In the genomic region with DNA sequence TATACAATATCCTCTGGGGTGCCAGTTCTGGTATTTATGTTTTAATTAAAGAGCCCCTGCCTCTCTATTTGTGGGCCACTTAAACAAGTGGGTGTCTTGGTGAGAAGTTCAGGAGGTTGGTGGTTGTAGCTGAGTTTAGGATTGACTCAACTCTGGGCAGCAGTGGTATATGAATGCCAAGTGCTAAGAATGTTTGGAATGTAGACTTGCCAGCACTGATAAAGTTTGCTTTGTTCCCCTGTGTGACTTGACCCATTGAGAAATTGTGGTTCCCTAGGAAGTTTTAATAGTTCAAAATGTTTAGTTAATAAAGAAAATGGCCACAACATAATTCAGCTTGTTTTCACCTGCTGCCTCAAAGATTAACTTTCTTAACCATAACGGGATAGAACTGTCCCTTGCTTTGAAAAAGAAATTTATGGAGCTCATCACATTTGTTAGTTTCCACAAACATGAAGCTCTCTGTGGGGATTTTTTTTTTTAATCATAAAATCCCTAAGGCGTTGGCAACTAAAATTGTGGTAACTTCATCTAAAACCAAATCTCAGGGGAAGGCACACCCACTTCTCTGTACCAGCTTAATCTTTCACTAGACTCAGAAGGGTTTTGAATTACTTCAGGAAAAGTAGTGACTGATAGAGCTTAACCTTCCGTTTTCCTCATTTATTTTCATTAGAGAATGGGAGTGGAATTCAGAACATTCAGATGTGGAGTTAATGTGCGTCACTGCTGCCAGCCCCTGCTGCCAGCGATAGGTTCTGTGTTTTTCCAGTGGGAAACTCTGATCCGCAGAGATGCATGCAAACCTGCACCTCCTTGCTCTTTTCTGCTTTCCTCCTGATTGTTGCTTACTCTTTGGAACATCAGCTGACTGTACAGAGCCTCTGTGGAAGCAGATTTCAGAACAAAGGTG, we compare ENCODE assay signal across 11 mouse cellular contexts.
DNase-seq lines count a peak whose midpoint lies in the region; ATAC-seq and TF ChIP-seq lines count a peak whose summit lies in the region.
"Had no signal": no experiment of that assay in that cellular context is flagged by ENCODE, and none has a peak within 500 bp of the region (broad histone marks: within the 10 kb centered on the region; RNA-seq: fewer than 3 reads in every experiment).

No protein-coding gene starts in this region.

- H3K9ac ChIP-seq in stomach, embryonic 14.5 days (replicated peaks; ENCODE audit: low read depth, low read length): no peak overlapping the region
- no peak overlapping the region for H3K9ac ChIP-seq in stomach, postnatal 0 days (ENCODE audit: low read length)
- H3K9ac ChIP-seq in kidney, postnatal 0 days (ENCODE audit: low read depth, low read length): no peak overlapping the region
- H3K9ac ChIP-seq: embryonic facial prominence, embryonic 13.5 days had no signal

- no peak for ATAC-seq in stomach, embryonic 14.5 days (ENCODE audit: insufficient number of reproducible peaks, insufficient read depth, low FRiP score, low read depth)
- no peak for ATAC-seq in stomach, postnatal 0 days (ENCODE audit: low FRiP score, low TSS enrichment)
- ATAC-seq in kidney, postnatal 0 days (replicated peaks; ENCODE audit: low FRiP score, low read depth): peak; percentile 82
- no peak for ATAC-seq in megakaryocyte, adult 5-6 weeks (ENCODE audit: poor library complexity, severe bottlenecking)

- 19% methylated on average over 6 of the region's 6 CpGs for WGBS in stomach, embryonic 14.5 days
- WGBS in stomach, postnatal 0 days: 21% methylated on average over 6 of the region's 6 CpGs
- WGBS in kidney, postnatal 0 days: 10% methylated on average over 6 of the region's 6 CpGs

- peak; percentile 25 for DNase-seq in adrenal gland, postnatal 10 days
- no peak for DNase-seq in adrenal gland, postnatal 4 days (ENCODE audit: low spot score in 2 of 2)
- DNase-seq in stomach, postnatal 0 days (ENCODE audit: low spot score): no peak
- peak; percentile 86 for DNase-seq in kidney, postnatal 0 days (ENCODE audit: low spot score)
- DNase-seq in left cerebral cortex, adult 11 months (ENCODE audit: low spot score): no peak
- DNase-seq in natural killer cell, adult 2 months (ENCODE audit: low spot score in 2 of 2): no peak
- DNase-seq: B cell, adult 2 months; thymus, postnatal 25 days had no signal

- H3K27ac ChIP-seq in stomach, embryonic 14.5 days (ENCODE audit: low read length): 0 out of 2 replicates have a peak overlapping the region, but pooled peaks have one; percentile 48
- no peak overlapping the region for H3K27ac ChIP-seq in stomach, postnatal 0 days (replicated peaks)
- peak overlapping the region; percentile 85 for H3K27ac ChIP-seq in kidney, postnatal 0 days
- H3K27ac ChIP-seq: embryonic facial prominence, embryonic 13.5 days had no signal

- H3K4me1 ChIP-seq in stomach, embryonic 14.5 days (ENCODE audit: control insufficient read depth, insufficient read depth, low read length): peaks cover 11% of the 10 kb centered on the region; the same call in 1 of the 2 replicates
- H3K4me1 ChIP-seq in stomach, postnatal 0 days (replicated peaks; ENCODE audit: control insufficient read depth, insufficient read depth): 0 out of 2 replicates have a peak, but pooled peaks cover 2% of the 10 kb centered on the region
- H3K4me1 ChIP-seq in kidney, postnatal 0 days (replicated peaks; ENCODE audit: insufficient read depth, low read length): no peaks in the 10 kb centered on the region; the same call in none of the 2 replicates

- H3K27me3 ChIP-seq in stomach, embryonic 14.5 days (ENCODE audit: control insufficient read depth, insufficient read depth, low read length): no peaks in the 10 kb centered on the region
- H3K27me3 ChIP-seq in stomach, postnatal 0 days (ENCODE audit: control insufficient read depth, insufficient read depth, low read length): no peaks in the 10 kb centered on the region
- H3K27me3 ChIP-seq in kidney, postnatal 0 days (ENCODE audit: insufficient read depth, low read length): no peaks in the 10 kb centered on the region
- H3K27me3 ChIP-seq: embryonic facial prominence, embryonic 13.5 days had no signal

- no peaks in the 10 kb centered on the region for H3K36me3 ChIP-seq in stomach, embryonic 14.5 days (ENCODE audit: control insufficient read depth, insufficient read depth, low read length)
- H3K36me3 ChIP-seq in stomach, postnatal 0 days (ENCODE audit: control insufficient read depth, insufficient read depth, low read length): no peaks in the 10 kb centered on the region
- H3K36me3 ChIP-seq in kidney, postnatal 0 days (ENCODE audit: insufficient read depth, low read length): 0 out of 2 replicates have a peak, but pooled peaks cover 4% of the 10 kb centered on the region
- H3K36me3 ChIP-seq: embryonic facial prominence, embryonic 13.5 days had no signal

- H3K4me3 ChIP-seq in stomach, embryonic 14.5 days (ENCODE audit: low read depth, low read length): no peak overlapping the region
- no peak overlapping the region for H3K4me3 ChIP-seq in stomach, postnatal 0 days (ENCODE audit: low read depth, low read length)
- peak overlapping the region; percentile 29 for H3K4me3 ChIP-seq in kidney, postnatal 0 days (replicated peaks; ENCODE audit: low read depth, low read length)
- H3K4me3 ChIP-seq: embryonic facial prominence, embryonic 13.5 days had no signal

- H3K9me3 ChIP-seq in stomach, embryonic 14.5 days (ENCODE audit: control insufficient read depth, low read depth, low read length): no peaks in the 10 kb centered on the region
- H3K9me3 ChIP-seq in stomach, postnatal 0 days (ENCODE audit: control insufficient read depth, low read length): no peaks in the 10 kb centered on the region
- no peaks in the 10 kb centered on the region for H3K9me3 ChIP-seq in kidney, postnatal 0 days (replicated peaks; ENCODE audit: low read length)
- H3K9me3 ChIP-seq: embryonic facial prominence, embryonic 13.5 days had no signal

- TF ChIP-seq CTCF in stomach, postnatal 0 days (IDR thresholded peaks at IDR 0.05; ENCODE audit: low read depth): no peak
- TF ChIP-seq CTCF in kidney, postnatal 0 days (IDR thresholded peaks at IDR 0.05; ENCODE audit: low read depth): no peak

- TF ChIP-seq EP300 in stomach, postnatal 0 days (optimal IDR thresholded peaks at IDR 0.05): no peak

- no peak overlapping the region for H3K4me2 ChIP-seq in stomach, embryonic 14.5 days (replicated peaks; ENCODE audit: low read depth, low read length)
- no peak overlapping the region for H3K4me2 ChIP-seq in stomach, postnatal 0 days (replicated peaks; ENCODE audit: low read depth)
- H3K4me2 ChIP-seq in kidney, postnatal 0 days (ENCODE audit: low read length): peak overlapping the region; percentile 45
- H3K4me2 ChIP-seq: embryonic facial prominence, embryonic 13.5 days had no signal

Comparison
In these comparisons a context has a peak if more than half of its experiments do, and no peak if none do; other contexts are left out.
1. DNase-seq: peak in adrenal gland, postnatal 10 days (single experiment) and kidney, postnatal 0 days (single experiment); none in adrenal gland, postnatal 4 days (0 of 2), stomach, postnatal 0 days (single experiment), left cerebral cortex, adult 11 months (single experiment) and natural killer cell, adult 2 months (0 of 2).